Mouse (Mus musculus): ENCODE results near the gene Dnajc10. TPM values are rescaled to one million over a fixed set of nuclear protein-coding genes. Genes with fewer than 3 reads are reported as not detected.

Gene Dnajc10
- 102 TPM for polyA plus RNA-seq (2014; fragmentation: Illumina TruSeq; extraction: RNeasy Lipid Tissue Mini Kit (QIAGEN cat#74804); ENCODE audit: low replicate concordance)

DNA sequence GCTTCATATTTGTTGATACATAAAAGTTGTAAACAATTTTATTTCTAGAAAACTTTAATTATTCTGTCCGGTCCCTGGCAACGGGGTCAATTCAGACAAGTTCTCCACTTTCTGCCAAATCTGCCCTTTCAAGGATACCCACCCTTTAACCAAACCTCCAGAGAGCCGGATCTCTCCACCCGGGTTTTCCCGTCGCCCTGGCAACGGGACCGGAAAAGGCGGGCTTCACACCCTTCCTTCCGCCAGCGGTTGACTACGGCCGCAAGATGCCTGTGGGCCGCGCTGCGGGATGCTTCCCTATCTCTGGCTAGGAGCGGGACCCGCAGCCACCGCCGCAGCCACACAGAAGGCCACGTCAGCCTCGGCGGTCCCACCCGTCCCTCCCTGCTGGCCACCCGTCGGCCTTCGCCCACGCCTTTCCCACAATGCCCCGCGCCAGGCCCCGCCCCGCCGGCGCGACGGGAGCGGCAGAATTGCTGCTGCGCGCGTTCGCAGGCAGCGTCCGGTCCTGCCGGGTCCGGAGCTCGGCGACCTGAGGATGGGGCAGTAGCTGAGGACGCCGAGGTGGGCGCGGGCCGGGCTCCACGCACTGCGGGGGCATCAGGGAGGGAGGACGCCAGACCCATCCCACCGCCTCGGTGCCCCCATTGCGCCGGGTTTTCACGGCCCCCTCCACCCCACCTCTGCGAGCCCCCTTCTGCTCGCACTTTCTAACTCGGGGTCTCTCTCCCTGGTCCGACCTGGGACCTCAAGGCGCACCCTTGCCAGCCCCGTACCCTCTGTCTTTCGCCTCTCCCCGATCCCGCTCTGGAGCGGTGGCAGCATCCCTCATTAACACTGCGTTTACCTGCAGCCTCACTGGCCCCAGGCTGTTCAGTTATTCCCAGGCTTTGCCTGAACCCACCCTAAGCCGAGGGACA is at the start of gene Dnajc10:
Gene Dnajc10 (plus strand): TSS at position 225 of the 920 bp plus-strand sequence.

DNA sequence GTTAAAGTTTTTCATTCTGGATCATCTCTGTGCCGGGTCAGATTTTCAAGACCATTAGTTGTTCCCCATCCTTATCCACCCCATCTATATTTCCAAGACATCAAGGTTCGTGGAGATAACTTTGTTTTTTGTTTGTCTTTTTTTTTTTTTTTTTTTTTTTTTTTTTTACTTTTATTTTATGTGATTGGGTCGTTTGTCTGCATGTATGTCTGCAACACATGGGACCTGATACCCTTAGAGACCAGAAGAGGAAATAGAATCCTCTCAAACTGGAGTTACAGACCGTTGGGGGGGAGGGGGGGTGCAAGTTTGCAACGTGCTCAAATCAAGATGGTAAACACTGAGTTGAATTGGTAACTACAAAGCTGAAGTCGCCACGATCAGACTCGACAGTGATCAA is 23.1 kb upstream of the Dnajc10 start, which contains the start of gene Prdx6b:
Gene Prdx6b (plus strand): TSS at position 301 of the 400 bp plus-strand sequence.

Other genes with a start within 250 kb of the Dnajc10 start
- 7.5 TPM for gene Pde1a, start 186.0 kb upstream of the Dnajc10 start, polyA plus RNA-seq (2014; fragmentation: Illumina TruSeq; extraction: RNeasy Lipid Tissue Mini Kit (QIAGEN cat#74804); ENCODE audit: low replicate concordance)
- not detected for gene Prdx6b, start 23.0 kb upstream of the Dnajc10 start, polyA plus RNA-seq (2014; fragmentation: Illumina TruSeq; extraction: RNeasy Lipid Tissue Mini Kit (QIAGEN cat#74804); ENCODE audit: low replicate concordance)
- gene Frzb, start 132.2 kb downstream of the Dnajc10 start, polyA plus RNA-seq (2014; fragmentation: Illumina TruSeq; extraction: RNeasy Lipid Tissue Mini Kit (QIAGEN cat#74804); ENCODE audit: low replicate concordance): 1.7 TPM